Mouse (Mus musculus) c-Kit-positive CD71-negative TER-119-negative erythroid progenitor cells, embryonic 14.5 days (primary cell): ENCODE results near the gene Tubb3.

Experiments
- DNase-seq: peaks from one replicate; pipeline ENCODE4 v3.0.0-alpha.2; 2013; ENCODE audit warnings: low read depth

The Tubb3 gene

DNA sequence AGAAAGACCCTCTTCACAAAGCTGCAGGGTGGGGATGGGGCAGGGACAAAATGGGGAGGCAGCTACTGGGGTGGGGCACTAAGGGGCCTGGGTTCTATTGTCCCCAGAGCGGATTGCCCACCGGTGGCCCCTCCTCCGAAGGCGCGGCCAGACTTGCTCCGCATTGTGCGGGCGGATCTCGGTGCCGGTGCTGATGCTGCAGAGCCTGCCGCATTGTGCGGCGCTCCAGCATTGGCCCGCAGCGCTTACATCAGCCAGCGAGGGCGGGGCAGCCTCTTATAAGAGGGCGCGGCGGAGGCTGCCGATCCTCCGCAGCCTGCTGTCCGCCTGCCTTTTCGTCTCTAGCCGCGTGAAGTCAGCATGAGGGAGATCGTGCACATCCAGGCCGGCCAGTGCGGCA is at the start of gene Tubb3:
Tubb3 (plus strand) TSS at position 179 of the 400 bp plus-strand sequence.
- no peak for DNase-seq

DNA sequence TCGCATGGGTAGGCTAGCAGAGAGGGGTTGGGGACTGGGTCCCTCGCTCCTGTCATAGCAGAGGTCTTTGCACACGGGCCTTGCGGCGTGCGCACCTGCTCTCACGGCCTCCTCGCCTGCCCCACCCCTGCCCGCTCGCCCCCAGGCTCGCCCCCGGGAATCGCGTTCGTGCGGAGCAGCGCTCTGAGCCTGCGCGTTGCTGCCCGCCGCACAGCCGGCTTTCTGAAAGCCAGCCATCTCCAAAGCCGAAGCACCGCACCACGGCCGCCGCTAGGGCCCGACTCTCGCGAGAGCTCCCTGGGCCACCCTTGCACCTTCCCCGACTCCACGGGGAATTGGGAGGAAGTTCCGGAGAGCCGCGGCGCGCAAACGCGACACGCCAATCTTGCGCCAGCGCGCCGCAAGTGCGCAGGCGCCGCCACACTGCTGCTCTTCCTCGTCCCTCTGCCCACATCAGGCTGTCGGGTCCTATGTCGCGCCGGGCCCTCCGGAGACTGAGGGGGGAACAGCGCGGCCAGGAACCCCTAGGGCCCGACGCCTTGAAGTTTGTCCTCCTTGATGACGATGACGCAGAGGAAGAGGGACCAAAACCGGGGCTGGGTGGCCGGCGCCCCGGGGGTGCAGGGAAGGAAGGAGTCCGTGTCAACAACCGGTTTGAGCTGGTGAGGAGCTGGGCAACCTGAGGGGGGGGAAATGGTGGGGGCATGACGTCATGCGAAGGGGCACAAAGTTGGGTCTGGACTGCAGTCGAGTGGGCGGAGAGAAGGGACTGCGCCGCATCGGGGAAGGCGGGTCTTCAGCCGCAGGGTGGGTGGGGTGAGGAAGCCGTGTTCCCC is 37.6 kb upstream of the Tubb3 start, which contains the start of gene Tcf25:
Tcf25 (plus strand) TSS at position 351 of the 836 bp plus-strand sequence.
- DNase-seq: peak; percentile 95

GRCm38 (mm10) chr8:123374239-123374578 is 37.0 kb upstream of the Tubb3 start:
- DNase-seq: peak; percentile 81

GRCm38 (mm10) chr8:123375701-123376100 is 35.5 kb upstream of the Tubb3 start:
- DNase-seq: no peak

DNA sequence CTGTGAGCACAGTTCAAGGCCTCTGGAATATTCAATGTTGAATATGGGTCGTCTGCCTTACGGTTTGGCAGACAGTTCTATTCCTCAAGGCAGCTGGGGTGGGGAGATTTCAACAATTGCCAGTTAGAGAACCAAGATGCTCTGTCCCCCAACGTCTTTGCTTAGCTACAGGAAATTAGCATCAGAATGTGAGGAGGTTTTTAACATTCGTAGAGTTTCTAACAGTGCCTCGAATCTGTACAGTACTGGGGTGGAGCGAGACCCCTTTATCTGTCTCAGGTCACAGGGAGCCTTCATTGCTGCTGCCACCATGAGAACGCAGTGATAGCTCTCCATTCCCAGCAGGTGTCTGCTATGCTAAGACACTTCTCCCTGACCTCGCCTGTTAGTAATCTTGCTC is 35.1 kb upstream of the Tubb3 start:
- no peak for DNase-seq

GRCm38 (mm10) chr8:123381711-123382110 is 29.5 kb upstream of the Tubb3 start:
- no peak for DNase-seq

DNA sequence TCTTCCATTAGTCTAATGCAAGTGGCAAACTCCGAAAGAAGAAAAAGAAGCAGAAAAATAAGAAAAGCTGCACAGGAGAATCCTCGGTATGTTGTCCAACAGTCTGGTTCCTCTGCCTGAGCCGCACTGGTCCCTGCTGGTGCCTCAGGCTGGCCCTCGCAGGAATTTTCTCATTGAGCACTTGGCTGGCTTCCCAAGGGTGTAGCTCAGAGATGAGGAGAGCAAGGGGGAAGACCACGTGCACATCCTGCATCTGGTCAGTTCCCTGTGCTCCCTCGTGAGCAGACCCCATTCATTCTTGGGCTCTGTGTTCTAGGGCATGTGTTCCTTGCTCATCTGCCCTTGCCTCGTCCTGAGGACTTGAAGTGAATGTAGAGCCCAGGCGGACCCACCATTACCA is 28.7 kb upstream of the Tubb3 start:
- no peak for DNase-seq

DNA sequence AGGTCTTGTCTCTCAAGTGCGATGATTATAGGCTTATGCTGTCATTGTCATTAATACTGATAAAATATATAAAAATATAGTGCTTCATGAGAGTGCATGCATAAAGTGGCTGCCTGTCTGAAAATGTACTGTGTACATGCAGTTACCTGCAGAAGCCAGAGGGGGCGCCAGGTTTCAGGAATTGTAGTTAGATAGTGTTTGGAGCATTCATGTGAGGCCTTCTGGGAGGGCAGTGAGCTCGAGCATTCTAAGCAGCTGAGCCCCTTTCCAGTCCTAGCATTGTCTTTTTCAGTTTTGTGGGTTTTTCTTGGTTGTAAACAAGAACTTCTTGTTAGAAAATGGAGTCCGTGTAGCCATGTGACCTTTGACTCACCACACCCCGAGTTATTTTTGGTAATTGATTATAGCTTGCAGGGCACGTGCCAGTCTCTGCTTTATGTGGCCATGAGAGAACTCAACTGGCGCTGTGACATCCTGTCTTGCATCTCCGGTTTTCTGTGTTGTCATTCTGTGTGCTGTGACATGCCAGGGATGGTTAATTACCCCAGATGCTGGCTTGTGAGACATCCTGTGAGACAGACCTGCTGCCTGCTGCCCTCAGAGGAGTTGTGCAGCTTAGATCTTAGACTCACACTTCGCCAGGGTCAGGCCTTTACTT is 26.2 kb upstream of the Tubb3 start:
- peak; percentile 32 for DNase-seq

- DNase-seq: no peak
Observed at GRCm38 (mm10) chr8:123387041-123387440, 24.2 kb upstream of the Tubb3 start.

GRCm38 (mm10) chr8:123387801-123388200 is 23.4 kb upstream of the Tubb3 start:
- DNase-seq: no peak

GRCm38 (mm10) chr8:123389026-123389425 is 22.2 kb upstream of the Tubb3 start:
- DNase-seq: no peak

DNA sequence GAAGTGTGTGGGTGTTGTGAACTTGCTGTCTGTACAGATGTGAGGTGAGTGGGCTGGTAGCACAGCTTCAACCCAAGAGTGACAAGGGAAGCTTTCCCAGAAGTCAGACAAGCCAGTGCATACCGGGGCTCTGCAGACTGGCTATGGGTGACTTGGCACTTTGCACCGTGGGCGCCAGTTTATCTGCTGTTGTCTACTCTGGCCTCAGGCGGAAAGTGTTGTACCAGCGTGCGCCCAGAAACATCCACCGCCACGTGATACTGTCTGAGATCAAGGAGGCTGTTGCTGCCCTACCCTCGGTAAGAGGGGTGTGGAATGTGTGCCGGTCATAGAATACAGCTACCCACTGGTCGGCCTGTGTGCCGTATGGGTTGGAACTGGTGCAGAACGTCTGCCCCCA is 12.9 kb upstream of the Tubb3 start:
- DNase-seq: no peak

DNA sequence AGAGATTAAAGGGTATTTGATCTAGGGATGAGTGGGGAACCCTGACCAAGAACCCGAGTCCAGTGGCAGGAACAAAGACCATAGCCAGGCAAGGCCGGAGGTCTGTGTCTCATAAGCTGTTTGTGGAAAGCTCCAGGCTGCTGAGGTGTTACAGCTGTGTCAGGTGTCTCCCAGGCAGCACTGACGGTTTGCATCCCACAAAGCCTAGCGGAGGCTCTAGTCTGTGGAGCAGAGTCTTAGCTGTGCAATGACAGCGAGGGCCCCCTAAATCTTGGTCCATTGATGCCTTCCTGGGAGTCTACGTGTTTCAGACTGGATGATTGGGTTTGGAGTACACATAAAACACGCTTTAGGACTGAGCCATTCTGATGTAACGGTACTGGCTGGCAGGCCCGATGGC is 9.3 kb upstream of the Tubb3 start:
- DNase-seq: no peak

DNA sequence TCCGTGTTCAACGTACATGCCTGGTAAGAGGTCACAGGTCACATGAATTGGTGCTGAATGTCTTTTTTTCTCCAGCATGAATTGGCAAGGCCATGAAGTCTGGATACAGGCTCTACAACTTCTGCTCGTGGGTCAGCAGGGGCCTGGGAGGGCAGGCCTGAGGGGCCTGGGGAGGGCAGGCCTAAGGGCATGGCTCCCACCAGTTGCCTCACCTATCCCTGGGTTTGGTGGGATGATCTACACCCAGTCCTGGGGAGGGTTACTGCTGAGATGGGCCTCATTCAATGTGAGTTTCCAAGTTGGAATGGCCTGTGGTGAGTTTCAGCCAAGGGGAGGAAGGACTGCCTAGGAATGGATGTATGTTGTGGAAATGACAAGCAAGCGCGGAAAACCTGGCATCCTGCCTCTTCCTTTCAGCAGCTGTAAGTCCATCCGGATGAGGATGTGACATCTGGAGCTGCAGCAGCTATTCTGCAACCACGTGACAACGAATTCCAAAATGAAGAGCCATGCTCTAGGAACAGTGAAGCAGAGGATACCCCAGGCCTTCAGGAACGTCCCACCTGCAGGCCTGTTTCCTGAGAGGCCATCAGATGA is 8.4 kb upstream of the Tubb3 start:
- DNase-seq: no peak

GRCm38 (mm10) chr8:123404521-123404920 is 6.7 kb upstream of the Tubb3 start:
- no peak for DNase-seq

DNA sequence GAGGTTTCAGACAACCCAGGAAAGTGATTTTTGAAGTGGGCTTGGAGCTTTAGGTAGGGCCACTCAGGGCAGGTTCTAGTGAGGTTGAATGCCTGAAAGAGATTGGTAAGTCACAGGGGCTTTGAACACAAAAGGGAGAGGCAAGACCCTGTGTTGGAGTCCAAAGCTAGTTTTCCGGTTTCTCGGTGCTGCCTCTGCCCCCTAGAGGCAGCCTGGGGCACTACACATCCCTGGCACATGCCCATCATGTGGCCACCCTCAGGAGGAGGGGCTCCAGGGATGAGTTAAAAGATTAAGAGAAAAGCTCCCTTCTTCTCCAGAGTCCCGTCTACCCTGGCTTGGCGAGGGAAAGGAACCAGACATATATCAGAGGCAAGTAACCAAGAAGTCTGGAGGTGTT is 4.4 kb upstream of the Tubb3 start, which contains the start of gene Mc1r:
Mc1r (plus strand) TSS at position 322 of the 400 bp plus-strand sequence.
- peak; percentile 64 for DNase-seq

- DNase-seq: no peak
Observed at GRCm38 (mm10) chr8:123407612-123408011, 3.6 kb upstream of the Tubb3 start.

- no peak for DNase-seq
Observed at GRCm38 (mm10) chr8:123408586-123409544, 2.4 kb upstream of the Tubb3 start.

DNA sequence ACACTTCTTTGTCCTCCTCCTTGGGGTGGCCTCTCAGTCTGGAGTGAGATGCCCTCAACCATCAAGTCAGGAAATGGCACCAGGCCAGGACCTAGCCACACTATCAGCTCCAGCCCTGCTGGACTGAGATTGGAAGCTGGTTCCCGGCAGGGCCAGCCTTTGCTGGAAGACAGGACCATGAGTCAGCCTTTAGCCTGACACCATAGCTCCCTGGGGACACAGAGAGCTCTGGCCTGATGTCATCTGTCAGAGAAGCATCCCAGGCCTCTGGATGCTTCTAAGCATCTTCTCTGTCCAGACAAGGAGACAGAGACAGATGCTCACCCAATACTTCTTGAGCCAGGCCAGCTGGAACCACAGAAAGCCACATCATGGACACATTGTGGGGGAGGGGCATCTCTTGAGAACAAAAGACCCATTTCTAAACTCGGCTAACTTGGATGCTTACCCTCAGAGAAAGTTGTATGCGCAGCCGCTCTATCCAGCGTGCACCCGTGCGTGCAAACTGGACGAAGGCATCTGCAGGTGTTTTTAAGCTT is 1.1 kb upstream of the Tubb3 start:
- DNase-seq: no peak

DNA sequence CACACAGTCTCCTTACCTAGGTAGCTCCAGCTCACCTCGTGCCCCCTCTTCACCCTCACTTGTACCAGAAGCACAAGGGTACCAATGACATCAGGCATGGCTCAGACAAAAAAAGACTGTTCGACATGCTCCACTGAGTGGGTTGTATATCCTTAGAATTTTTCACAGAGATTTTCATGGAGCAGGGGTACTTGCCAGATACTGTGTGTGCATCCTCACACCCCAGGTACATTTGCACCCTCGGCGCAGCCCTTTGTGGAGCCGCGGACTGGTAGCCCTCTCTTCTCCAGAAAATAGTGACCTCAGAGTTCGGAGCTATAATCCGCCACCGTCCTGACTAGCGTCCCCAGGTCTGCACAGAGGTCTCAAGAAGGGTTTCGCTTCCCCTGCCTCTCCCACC is 436 bp upstream of the Tubb3 start:
- no peak for DNase-seq

DNA sequence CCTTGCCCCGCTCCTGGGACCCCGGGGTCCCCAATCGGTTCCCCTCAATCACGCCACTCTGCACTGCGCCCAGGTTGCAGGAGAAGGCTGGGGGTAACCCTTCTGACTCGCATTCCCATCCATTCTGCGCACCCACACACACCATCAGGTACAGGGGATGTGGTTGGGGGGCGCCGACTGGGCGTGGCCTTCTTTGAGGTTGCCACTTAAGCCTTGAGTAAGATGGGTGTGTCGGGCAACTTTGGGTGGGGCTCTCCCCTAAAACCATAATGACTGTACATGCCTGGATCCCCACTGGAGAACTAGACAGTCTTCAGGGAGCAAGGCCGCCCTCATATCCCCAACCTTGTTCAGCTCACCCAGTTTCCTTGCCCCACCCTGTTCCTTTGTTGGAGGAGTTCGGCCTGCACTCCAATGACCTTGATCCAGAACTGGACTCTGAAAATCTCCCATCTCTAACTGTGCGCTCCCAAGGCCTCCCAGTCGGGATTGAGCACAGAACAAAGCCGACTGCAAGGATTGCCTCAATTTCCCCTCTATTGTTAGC is 630 bp downstream of the Tubb3 start:
- no peak for DNase-seq
